Mouse (Mus musculus): Measurements from ENCODE around the gene Rom1. TPM values are rescaled to one million over a fixed set of nuclear protein-coding genes. Genes with fewer than 3 reads are reported as not detected.

The Rom1 gene
- polyA plus RNA-seq, 1 experiment from 2014 or later, result 3.9 TPM

DNA sequence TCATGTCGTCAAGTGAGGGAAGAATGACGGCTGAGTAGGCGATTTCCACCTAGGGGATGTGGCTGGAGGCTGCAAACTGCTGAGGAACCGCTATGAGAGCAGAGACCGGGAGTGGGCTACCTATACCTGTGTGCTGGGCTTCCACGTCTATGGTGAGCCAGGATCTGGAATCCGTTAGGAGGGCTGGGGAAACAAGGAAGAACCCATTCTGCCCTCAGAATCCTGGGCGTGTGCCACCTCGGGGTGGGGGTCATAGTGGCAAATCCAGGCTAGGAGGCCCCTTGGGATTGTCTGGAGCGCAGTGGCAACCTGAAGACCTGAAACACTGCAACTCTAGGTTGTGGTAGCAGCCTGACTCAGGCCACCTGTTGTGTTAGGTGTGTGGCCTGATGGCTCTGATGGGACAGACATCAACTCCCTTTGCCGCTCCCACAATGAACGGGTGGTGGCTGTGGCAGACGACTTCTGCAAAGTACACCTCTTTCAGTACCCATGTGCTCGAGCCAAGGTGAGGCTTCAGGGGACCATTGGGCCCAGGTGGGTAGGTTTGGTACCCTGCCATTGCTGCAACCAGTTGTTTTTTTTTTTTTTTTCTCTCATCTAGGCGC is 11.5 kb upstream of the Rom1 start:
- H3K4me2 ChIP-seq, result peak overlapping the region; percentile 75
- no peaks in the 10 kb centered on the region for H3K9me3 ChIP-seq (ENCODE audit: control insufficient read depth, low read length)
- DNase-seq (ENCODE audit: low spot score) (no peak), ATAC-seq (replicated peaks; ENCODE audit: low FRiP score) (no peak)
- no peak overlapping the region for H3K27ac ChIP-seq (ENCODE audit: low read depth, low read length)
- no peak overlapping the region for H3K4me3 ChIP-seq (ENCODE audit: low read depth, low read length)
- H3K27me3 ChIP-seq (replicated peaks; ENCODE audit: control insufficient read depth, insufficient read depth, low read length), result no peaks in the 10 kb centered on the region
- H3K9ac ChIP-seq (ENCODE audit: low read depth, low read length), result peak overlapping the region; percentile 99
- 83% methylated on average over 15 of the region's 15 CpGs for WGBS
- peaks cover 24% of the 10 kb centered on the region for H3K36me3 ChIP-seq (ENCODE audit: control insufficient read depth, insufficient read depth, low read length)
- H3K4me1 ChIP-seq (replicated peaks; ENCODE audit: control insufficient read depth, insufficient read depth, low read length), result peaks cover 37% of the 10 kb centered on the region

DNA sequence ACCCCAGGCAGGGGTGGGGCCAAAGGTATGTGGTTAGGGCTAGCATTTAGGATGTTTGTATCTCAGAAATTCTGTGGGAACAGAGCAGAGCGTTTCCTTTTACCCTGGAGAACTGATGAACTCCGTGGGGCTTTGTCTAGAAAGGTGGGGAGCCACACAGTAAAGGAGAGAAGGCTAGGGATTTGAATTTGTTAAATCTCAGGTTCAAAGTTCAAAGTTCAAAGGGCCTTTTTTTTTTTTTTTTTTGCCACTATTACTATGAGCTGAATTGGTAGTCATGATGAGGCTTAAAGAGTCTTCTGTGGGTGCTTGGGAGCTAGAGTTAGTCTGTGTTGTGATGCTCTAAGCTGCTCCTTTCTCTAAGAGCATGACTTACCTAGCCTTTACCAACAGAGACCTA is 7.6 kb upstream of the Rom1 start:
- no peak for DNase-seq (ENCODE audit: low spot score)
- WGBS, result 80% methylated on average over 2 of the region's 2 CpGs
- no peaks in the 10 kb centered on the region for H3K27me3 ChIP-seq (replicated peaks; ENCODE audit: control insufficient read depth, insufficient read depth, low read length)

DNA sequence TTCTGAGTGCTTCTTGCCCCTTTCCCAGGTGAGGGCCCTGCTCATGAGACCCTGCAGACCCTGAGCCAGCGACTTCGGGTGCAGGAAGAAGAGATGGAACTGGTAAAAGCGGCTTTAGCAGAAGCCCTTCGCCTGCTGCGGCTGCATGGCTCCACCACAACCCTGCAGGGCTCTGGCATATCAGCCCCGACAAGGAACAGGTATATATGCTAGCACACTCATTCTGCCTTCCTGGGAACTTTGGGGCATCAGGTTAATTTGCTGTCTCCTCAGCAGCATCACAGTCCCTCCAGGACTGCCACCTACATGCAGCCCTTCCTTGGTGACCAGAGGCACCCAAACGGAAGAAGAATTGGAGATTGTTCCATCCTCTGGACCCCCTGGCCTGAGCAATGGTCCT is 1.6 kb upstream of the Rom1 start:
- ATAC-seq (replicated peaks; ENCODE audit: low FRiP score) (no peak), DNase-seq (ENCODE audit: low spot score) (no peak)
- H3K9ac ChIP-seq (ENCODE audit: low read depth, low read length), result peak overlapping the region; percentile 88
- H3K36me3 ChIP-seq (ENCODE audit: control insufficient read depth, insufficient read depth, low read length), result peaks cover 25% of the 10 kb centered on the region
- no peaks in the 10 kb centered on the region for H3K27me3 ChIP-seq (replicated peaks; ENCODE audit: control insufficient read depth, insufficient read depth, low read length)
- peaks cover 34% of the 10 kb centered on the region for H3K4me1 ChIP-seq (replicated peaks; ENCODE audit: control insufficient read depth, insufficient read depth, low read length)
- H3K27ac ChIP-seq (ENCODE audit: low read depth, low read length), result no peak overlapping the region; the same call in 1 of the 2 replicates
- H3K4me3 ChIP-seq (ENCODE audit: low read depth, low read length), result peak overlapping the region; percentile 87
- 80% methylated on average over 7 of the region's 7 CpGs for WGBS
- no peaks in the 10 kb centered on the region for H3K9me3 ChIP-seq (ENCODE audit: control insufficient read depth, low read length)
- H3K4me2 ChIP-seq, result peak overlapping the region; percentile 90

More for the DNA sequence above, 7.6 kb upstream of the Rom1 start:
- H3K9me3 ChIP-seq (ENCODE audit: control insufficient read depth, low read length), result no peaks in the 10 kb centered on the region
- ATAC-seq (replicated peaks; ENCODE audit: low FRiP score), result no peak
- H3K4me2 ChIP-seq, result no peak overlapping the region
- H3K36me3 ChIP-seq (ENCODE audit: control insufficient read depth, insufficient read depth, low read length), result peaks cover 33% of the 10 kb centered on the region
- H3K4me3 ChIP-seq (ENCODE audit: low read depth, low read length), result no peak overlapping the region
- H3K9ac ChIP-seq (ENCODE audit: low read depth, low read length), result no peak overlapping the region
- H3K27ac ChIP-seq (ENCODE audit: low read depth, low read length), result no peak overlapping the region
- peaks cover 12% of the 10 kb centered on the region for H3K4me1 ChIP-seq (replicated peaks; ENCODE audit: control insufficient read depth, insufficient read depth, low read length)

DNA sequence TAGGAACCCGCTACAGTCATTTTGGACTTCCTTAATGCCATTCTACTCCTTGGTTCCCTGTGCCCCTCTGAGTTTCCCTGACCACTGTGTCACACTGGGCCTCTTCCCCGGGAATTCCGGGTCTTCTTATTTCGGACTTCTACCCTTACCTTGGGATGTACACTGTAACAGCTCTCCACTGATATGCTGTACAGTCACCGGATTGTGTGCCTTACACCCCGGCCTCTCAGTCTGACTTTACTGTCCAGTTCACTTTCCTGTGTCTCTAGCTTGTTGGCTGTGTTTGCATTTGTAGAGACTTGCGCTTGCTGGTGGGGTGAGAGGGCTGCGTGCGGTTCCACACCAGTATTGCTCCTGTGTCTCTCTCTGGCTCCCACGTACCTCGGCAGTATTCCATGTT is 961 bp upstream of the Rom1 start:
- no peak for DNase-seq (ENCODE audit: low spot score)
- ATAC-seq (replicated peaks; ENCODE audit: low FRiP score), result no peak
- 10% methylated on average over 11 of the region's 11 CpGs for WGBS
- H3K4me2 ChIP-seq, result peak overlapping the region; percentile 90
- H3K9ac ChIP-seq (ENCODE audit: low read depth, low read length), result peak overlapping the region; percentile 88
- peaks cover 34% of the 10 kb centered on the region for H3K4me1 ChIP-seq (replicated peaks; ENCODE audit: control insufficient read depth, insufficient read depth, low read length)
- H3K27me3 ChIP-seq (replicated peaks; ENCODE audit: control insufficient read depth, insufficient read depth, low read length), result no peaks in the 10 kb centered on the region
- H3K27ac ChIP-seq (ENCODE audit: low read depth, low read length), result peak overlapping the region; percentile 92
- H3K36me3 ChIP-seq (ENCODE audit: control insufficient read depth, insufficient read depth, low read length), result peaks cover 27% of the 10 kb centered on the region
- peak overlapping the region; percentile 87 for H3K4me3 ChIP-seq (ENCODE audit: low read depth, low read length)
- no peaks in the 10 kb centered on the region for H3K9me3 ChIP-seq (ENCODE audit: control insufficient read depth, low read length)

DNA sequence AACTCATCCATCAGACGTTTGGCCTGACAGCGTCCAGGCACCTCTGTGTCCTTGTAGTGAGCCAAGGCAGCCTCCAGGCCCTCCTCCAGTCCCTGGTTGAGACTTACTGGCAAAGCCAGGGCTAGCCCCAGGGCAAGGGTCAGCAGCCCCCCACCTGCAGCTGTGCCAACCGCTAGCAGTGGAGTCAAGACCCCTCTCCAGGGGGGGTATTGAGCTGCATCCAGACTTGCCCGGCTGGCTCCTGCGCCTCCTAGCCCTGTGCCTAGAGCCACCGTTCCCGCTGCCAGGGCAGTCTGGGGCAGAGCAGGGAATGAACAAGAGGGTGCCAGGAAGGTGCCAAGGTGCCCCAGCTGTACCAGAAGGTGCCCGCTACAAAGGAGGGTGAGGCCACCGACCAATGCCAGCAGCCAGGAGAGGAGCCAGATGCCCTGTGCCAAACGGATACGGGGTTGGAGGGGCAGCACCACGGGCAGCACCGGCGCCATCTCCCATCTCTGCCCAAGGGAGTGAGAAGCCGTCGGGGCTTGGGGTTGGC is 400 bp downstream of the Rom1 start:
- H3K4me1 ChIP-seq (replicated peaks; ENCODE audit: control insufficient read depth, insufficient read depth, low read length), result peaks cover 36% of the 10 kb centered on the region

DNA sequence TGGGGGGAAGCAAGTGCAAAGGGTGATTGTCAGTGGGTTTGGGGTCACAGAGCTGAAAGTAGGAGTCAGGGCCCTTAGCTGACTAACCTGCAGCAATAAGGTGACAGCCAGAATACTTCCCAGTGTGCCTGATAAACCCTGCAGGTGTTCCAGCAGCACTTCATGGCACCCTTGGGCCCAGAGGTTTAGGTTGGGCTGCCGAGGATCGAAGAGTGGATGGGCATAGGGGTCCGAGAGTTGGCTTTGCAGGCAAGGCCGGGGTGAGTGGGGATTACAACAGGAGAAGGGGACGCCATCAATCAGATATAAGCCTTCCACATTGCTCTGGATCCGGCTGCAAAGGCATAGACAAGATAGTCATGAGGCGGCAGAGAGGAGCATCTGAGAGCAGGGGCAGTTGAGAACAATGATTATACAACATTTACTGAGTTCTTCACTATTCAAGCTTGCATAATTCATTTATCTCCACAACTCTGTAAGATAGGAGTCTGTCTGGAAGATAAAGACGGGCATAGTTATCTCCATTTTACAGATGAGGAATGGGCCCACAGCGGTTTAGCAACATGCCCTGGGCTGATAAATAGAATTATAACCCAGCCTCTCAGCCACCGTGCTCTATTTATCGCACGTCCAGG is 1.1 kb downstream of the Rom1 start:
- Histone ChIP-seq H3K4me2 (peak overlapping the region; percentile 90), H3K9ac (ENCODE audit: low read depth, low read length) (no peak overlapping the region), H3K27ac (ENCODE audit: low read depth, low read length) (peak overlapping the region; percentile 92), H3K36me3 (ENCODE audit: control insufficient read depth, insufficient read depth, low read length) (peaks cover 12% of the 10 kb centered on the region; the same call in 1 of the 2 replicates), H3K4me1 (replicated peaks; ENCODE audit: control insufficient read depth, insufficient read depth, low read length) (peaks cover 37% of the 10 kb centered on the region), H3K4me3 (ENCODE audit: low read depth, low read length) (no peak overlapping the region), H3K9me3 (ENCODE audit: control insufficient read depth, low read length) (no peaks in the 10 kb centered on the region), H3K27me3 (replicated peaks; ENCODE audit: control insufficient read depth, insufficient read depth, low read length) (no peaks in the 10 kb centered on the region)
- peak; percentile 65 for ATAC-seq (replicated peaks; ENCODE audit: low FRiP score)
- WGBS, result 54% methylated on average over 12 of the region's 12 CpGs
- no peak for DNase-seq (ENCODE audit: low spot score)

More for the DNA sequence above, 400 bp downstream of the Rom1 start:
- Histone ChIP-seq H3K9me3 (ENCODE audit: control insufficient read depth, low read length) (no peaks in the 10 kb centered on the region), H3K4me2 (peak overlapping the region; percentile 90), H3K27ac (ENCODE audit: low read depth, low read length) (peak overlapping the region; percentile 92), H3K27me3 (replicated peaks; ENCODE audit: control insufficient read depth, insufficient read depth, low read length) (no peaks in the 10 kb centered on the region), H3K36me3 (ENCODE audit: control insufficient read depth, insufficient read depth, low read length) (peaks cover 17% of the 10 kb centered on the region; the same call in 1 of the 2 replicates), H3K9ac (ENCODE audit: low read depth, low read length) (peak overlapping the region; percentile 88; the same call in 1 of the 2 replicates), H3K4me3 (ENCODE audit: low read depth, low read length) (peak overlapping the region; percentile 87)
- 28% methylated on average over 16 of the region's 16 CpGs for WGBS
- ATAC-seq (replicated peaks; ENCODE audit: low FRiP score), result no peak; the same call in 1 of the 2 replicates
- no peak for DNase-seq (ENCODE audit: low spot score)

DNA sequence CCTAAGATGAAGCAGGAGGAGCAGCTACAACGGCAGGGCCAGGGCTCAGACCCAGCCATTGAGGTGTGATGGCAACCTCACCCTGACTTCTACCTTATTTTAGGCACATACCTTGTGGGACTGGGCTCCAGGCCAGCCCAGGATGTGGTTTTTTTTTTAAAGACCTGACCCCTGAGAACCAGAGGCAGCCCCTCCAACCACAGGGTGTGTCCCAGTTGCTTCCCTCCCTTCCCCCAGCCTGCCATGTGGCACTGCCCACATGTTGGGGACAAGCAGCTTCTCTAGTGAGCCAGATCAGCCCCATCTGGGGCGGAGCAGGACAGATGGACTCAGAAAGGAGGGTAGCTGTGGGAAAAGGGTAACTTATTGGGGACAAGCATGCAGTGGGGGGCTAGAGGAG is 2.4 kb downstream of the Rom1 start:
- WGBS, result 65% methylated on average over 2 of the region's 2 CpGs
- DNase-seq (ENCODE audit: low spot score), result no peak
- Histone ChIP-seq H3K27me3 (replicated peaks; ENCODE audit: control insufficient read depth, insufficient read depth, low read length) (no peaks in the 10 kb centered on the region), H3K4me3 (ENCODE audit: low read depth, low read length) (no peak overlapping the region), H3K9me3 (ENCODE audit: control insufficient read depth, low read length) (no peaks in the 10 kb centered on the region), H3K4me2 (peak overlapping the region; percentile 19; the same call in 1 of the 2 replicates), H3K36me3 (ENCODE audit: control insufficient read depth, insufficient read depth, low read length) (peaks cover 12% of the 10 kb centered on the region; the same call in 1 of the 2 replicates), H3K27ac (ENCODE audit: low read depth, low read length) (0 out of 2 replicates have a peak overlapping the region, but pooled peaks have one; percentile 8), H3K9ac (ENCODE audit: low read depth, low read length) (peak overlapping the region; percentile 26), H3K4me1 (replicated peaks; ENCODE audit: control insufficient read depth, insufficient read depth, low read length) (peaks cover 39% of the 10 kb centered on the region)
- no peak for ATAC-seq (replicated peaks; ENCODE audit: low FRiP score)

DNA sequence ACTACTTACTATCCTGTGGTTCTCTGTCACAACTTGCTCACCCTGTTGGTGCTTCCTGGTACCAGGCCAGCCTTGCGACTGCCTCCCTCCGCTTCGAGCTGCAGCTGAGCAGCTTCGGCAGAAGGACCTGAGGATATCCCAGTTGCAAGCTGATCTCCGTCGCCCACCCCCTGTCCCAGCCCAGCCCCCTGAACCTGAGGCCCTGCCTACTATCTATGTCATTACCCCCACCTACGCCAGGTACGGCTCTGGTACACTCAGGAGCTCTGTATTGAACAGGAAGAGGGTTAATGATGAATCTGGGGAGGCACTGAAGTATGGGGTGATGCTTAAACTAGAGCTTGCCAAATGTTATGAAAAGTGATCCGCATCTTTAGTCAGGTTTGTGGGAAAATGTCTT is 7.4 kb downstream of the Rom1 start:
- Histone ChIP-seq H3K4me2 (peak overlapping the region; percentile 81), H3K9ac (ENCODE audit: low read depth, low read length) (0 out of 2 replicates have a peak overlapping the region, but pooled peaks have one; percentile 34), H3K36me3 (ENCODE audit: control insufficient read depth, insufficient read depth, low read length) (peaks cover 12% of the 10 kb centered on the region; the same call in 1 of the 2 replicates), H3K27me3 (replicated peaks; ENCODE audit: control insufficient read depth, insufficient read depth, low read length) (no peaks in the 10 kb centered on the region), H3K9me3 (ENCODE audit: control insufficient read depth, low read length) (no peaks in the 10 kb centered on the region), H3K4me3 (ENCODE audit: low read depth, low read length) (peak overlapping the region; percentile 84), H3K27ac (ENCODE audit: low read depth, low read length) (peak overlapping the region; percentile 90; the same call in 1 of the 2 replicates), H3K4me1 (replicated peaks; ENCODE audit: control insufficient read depth, insufficient read depth, low read length) (peaks cover 18% of the 10 kb centered on the region)
- ATAC-seq (replicated peaks; ENCODE audit: low FRiP score) (no peak), DNase-seq (ENCODE audit: low spot score) (no peak)
- 74% methylated on average over 9 of the region's 9 CpGs for WGBS
